Mouse (Mus musculus) A20 (cell line): ENCODE measurements around the gene Dlx6.

ENCODE experiments used
- DNase-seq: peaks from one replicate; pipeline ENCODE4 v3.0.0-alpha.2; 2011; ENCODE audit warnings: low read depth, low spot score

The Dlx6 gene

GRCm38 (mm10) chr6:6859111-6859949 is 3.8 kb upstream of the Dlx6 start:
- no peak for DNase-seq

- no peak for DNase-seq
Measured at GRCm38 (mm10) chr6:6859950-6860410, 3.2 kb upstream of the Dlx6 start.

- no peak for DNase-seq
Measured at GRCm38 (mm10) chr6:6860411-6861085, 2.6 kb upstream of the Dlx6 start.

GRCm38 (mm10) chr6:6861086-6861797 is 1.9 kb upstream of the Dlx6 start:
- no peak for DNase-seq

- no peak for DNase-seq
Measured at GRCm38 (mm10) chr6:6861798-6862428, 1.2 kb upstream of the Dlx6 start.

GRCm38 (mm10) chr6:6862611-6863010 is 523 bp upstream of the Dlx6 start:
- no peak for DNase-seq

- DNase-seq, result no peak
Measured at GRCm38 (mm10) chr6:6863955-6864354, 821 bp downstream of the Dlx6 start.

GRCm38 (mm10) chr6:6864441-6865440 is 1.6 kb downstream of the Dlx6 start:
- no peak for DNase-seq

GRCm38 (mm10) chr6:6867031-6867430 is 3.9 kb downstream of the Dlx6 start:
- no peak for DNase-seq

- DNase-seq, result no peak
Measured at GRCm38 (mm10) chr6:6869041-6869685, 6.0 kb downstream of the Dlx6 start.

- no peak for DNase-seq
Measured at GRCm38 (mm10) chr6:6869961-6870800, 7.0 kb downstream of the Dlx6 start.

- no peak for DNase-seq
Measured at GRCm38 (mm10) chr6:6870876-6871420, 7.8 kb downstream of the Dlx6 start.

- DNase-seq, result no peak
Measured at GRCm38 (mm10) chr6:6871692-6872091, 8.6 kb downstream of the Dlx6 start.

- no peak for DNase-seq
Measured at GRCm38 (mm10) chr6:6872873-6873272, 9.7 kb downstream of the Dlx6 start.

- DNase-seq, result no peak
Measured at GRCm38 (mm10) chr6:6873476-6874072, 10.4 kb downstream of the Dlx6 start.

GRCm38 (mm10) chr6:6874073-6874771 is 11.1 kb downstream of the Dlx6 start:
- no peak for DNase-seq

GRCm38 (mm10) chr6:6875136-6875535 is 12.0 kb downstream of the Dlx6 start:
- DNase-seq, result no peak

- DNase-seq, result no peak
Measured at GRCm38 (mm10) chr6:6875676-6876075, 12.5 kb downstream of the Dlx6 start.
